Mouse (Mus musculus) lung, embryonic 16.5 days (tissue): ENCODE results near the gene Brpf1. TPM values are rescaled to one million over a fixed set of nuclear protein-coding genes. Genes with fewer than 3 reads are reported as not detected.

ENCODE experiments used
- ATAC-seq: fragments of 200-750 bp; cut with Nextera tagmentation; 2 replicates; pipeline ENCODE4 v1.8.0; 2017; ENCODE audit warnings: low read depth, mild to moderate bottlenecking, moderate library complexity
- H3K27ac ChIP-seq: fragments of 300-500 bp; sonication (generic); 2 replicates; pipeline ENCODE4 v1.5.1; 2014; ENCODE audit warnings: mild to moderate bottlenecking, control low read depth, low read length
- H3K27me3 ChIP-seq: fragments of 300-500 bp; sonication (generic); 2 replicates; pipeline ENCODE4 v1.6.1; 2014; ENCODE audit warnings: low read depth, low read length, mixed read lengths; ENCODE audit not compliant: control insufficient read depth, insufficient read depth
- H3K36me3 ChIP-seq: fragments of 300-500 bp; sonication (generic); 2 replicates; pipeline ENCODE4 v1.6.1; 2014; ENCODE audit warnings: low read length; ENCODE audit not compliant: control insufficient read depth, insufficient read depth
- H3K4me1 ChIP-seq: fragments of 300-500 bp; sonication (generic); replicated peaks from 2 replicates; pipeline ENCODE4 v1.6.1; 2014; ENCODE audit warnings: low read length, mixed read lengths; ENCODE audit not compliant: control insufficient read depth, insufficient read depth
- H3K4me2 ChIP-seq: fragments of 300-500 bp; sonication (generic); 2 replicates; pipeline ENCODE4 v1.6.1; 2014; ENCODE audit warnings: low read depth, low read length, control low read depth
- H3K4me3 ChIP-seq: fragments of 300-500 bp; sonication (generic); 2 replicates; pipeline ENCODE4 v1.5.1; 2014; ENCODE audit warnings: mild to moderate bottlenecking, low read length, control low read depth
- H3K9ac ChIP-seq: fragments of 300-500 bp; sonication (generic); 2 replicates; pipeline ENCODE4 v1.6.1; 2014; ENCODE audit warnings: low read length, control low read depth
- H3K9me3 ChIP-seq: fragments of 300-500 bp; sonication (generic); 2 replicates; pipeline ENCODE4 v1.6.1; 2016; ENCODE audit warnings: low read length; ENCODE audit not compliant: control insufficient read depth
- WGBS: fragments of 180-500 bp; shearing (Covaris S2); extraction: QIAGEN DNeasy Blood & Tissue Kit; methylation state at CpG from one replicate; pipeline ENCODE4 v1.1.7; 2014; 5-methylcytosine and 5-hydroxymethylcytosine counted together
- polyA plus RNA-seq: library from polyadenylated mRNA; unstranded; fragments of >200 nt; fragmentation: Nextera tagmentation; extraction: Ambion mirVana; gene quantifications from 2 replicates; pipeline ENCODE4 v1.2.1, GENCODE M21; 2015

The Brpf1 gene
- polyA plus RNA-seq, 1 experiment from 2014 or later, result 19.1 TPM

DNA sequence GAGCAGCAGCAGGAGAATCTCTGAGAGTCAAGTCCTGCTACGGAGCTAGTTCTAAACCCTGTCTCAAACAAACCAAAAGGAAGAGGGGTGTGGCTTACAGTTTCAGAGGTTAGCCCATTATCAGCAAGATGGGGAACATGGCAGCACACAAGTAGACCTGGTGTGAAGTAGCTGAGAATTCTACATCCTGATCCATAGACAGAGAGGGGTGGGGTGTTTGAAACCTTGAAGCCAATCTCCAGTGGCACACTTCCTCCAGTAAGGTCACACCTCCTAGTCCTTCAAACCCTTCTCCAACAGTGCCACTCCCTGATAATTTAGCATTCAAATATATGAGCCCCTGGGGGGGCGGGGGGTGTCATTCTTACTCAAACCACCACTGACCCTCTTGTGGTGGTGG is 10.9 kb upstream of the Brpf1 start:
- Histone ChIP-seq H3K27me3 (no peaks in the 10 kb centered on the region), H3K9ac (no peak overlapping the region), H3K9me3 (no peaks in the 10 kb centered on the region), H3K4me2 (no peak overlapping the region), H3K36me3 (no peaks in the 10 kb centered on the region), H3K4me3 (no peak overlapping the region), H3K4me1 (no peaks in the 10 kb centered on the region), H3K27ac (no peak overlapping the region)
- ATAC-seq, result no peak
- 56% methylated on average over 2 of the region's 2 CpGs for WGBS

DNA sequence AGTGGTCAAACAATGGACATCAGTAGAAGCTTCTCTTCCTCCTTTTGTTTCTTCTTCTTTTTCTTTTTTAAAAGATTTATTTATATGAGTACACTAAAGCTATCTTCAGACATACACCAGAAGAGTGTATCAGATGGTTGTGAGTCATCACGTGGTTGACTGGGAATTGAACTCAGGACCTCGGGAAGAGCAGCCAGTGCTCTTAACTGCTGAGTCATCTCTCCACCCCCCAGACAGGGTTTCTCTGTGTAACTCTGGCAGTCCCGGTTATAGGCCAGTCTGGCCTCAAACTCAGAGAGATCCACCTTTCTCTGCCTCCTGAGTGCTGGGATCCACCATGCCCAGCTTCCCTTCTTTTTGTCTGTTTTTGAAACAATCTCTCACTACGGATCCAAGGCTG is 10.3 kb upstream of the Brpf1 start:
- no peaks in the 10 kb centered on the region for H3K9me3 ChIP-seq
- WGBS, result 58% methylated on average over 4 of the region's 4 CpGs
- H3K27ac ChIP-seq, result no peak overlapping the region
- no peak overlapping the region for H3K9ac ChIP-seq
- no peak overlapping the region for H3K4me3 ChIP-seq
- no peak overlapping the region for H3K4me2 ChIP-seq
- no peaks in the 10 kb centered on the region for H3K36me3 ChIP-seq
- no peaks in the 10 kb centered on the region for H3K27me3 ChIP-seq
- no peak for ATAC-seq
- no peaks in the 10 kb centered on the region for H3K4me1 ChIP-seq

DNA sequence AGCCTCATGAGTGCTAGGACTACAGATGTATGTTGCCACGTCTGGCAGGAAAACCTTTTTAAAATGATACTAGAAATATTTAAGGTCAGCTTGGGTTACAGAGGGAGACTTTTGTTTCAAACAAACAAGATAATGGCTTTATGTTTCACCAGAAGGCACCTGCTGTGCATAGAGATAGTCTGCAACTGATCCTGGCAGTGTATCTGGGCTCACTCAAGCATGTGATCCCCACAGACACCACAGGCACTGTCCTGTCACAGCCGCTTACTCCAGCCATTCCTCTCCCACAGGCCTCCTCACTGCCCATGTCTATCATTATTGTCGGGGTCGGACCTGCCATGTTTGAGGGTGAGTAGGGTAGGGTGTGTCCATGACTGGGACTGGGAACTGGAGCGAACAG is 5.6 kb upstream of the Brpf1 start:
- ATAC-seq, result no peak
- H3K4me1 ChIP-seq, result peaks cover 4% of the 10 kb centered on the region

DNA sequence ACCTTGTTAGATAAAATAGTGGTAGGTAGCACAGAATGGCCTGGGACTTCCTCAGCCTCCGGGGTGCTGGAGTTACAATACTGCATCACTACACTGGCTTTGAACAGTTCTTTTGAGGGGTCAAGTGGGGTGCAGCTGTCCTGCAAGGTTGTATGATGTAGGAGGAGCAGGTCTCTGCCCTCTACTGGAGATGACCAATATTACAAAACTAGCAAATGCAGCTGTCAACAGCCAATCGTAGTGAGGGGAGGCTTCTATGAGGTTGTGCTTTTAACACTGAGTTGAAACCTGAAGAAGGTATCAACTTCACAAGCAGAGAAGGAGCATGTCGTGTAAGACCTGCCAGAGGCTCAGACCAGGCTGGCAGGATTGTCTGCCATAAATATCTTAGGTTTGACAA is 4.7 kb upstream of the Brpf1 start:
- Histone ChIP-seq H3K4me3 (no peak overlapping the region), H3K27me3 (no peaks in the 10 kb centered on the region), H3K4me2 (no peak overlapping the region), H3K4me1 (peaks cover 4% of the 10 kb centered on the region), H3K9me3 (no peaks in the 10 kb centered on the region), H3K27ac (no peak overlapping the region), H3K9ac (no peak overlapping the region), H3K36me3 (no peaks in the 10 kb centered on the region)
- no peak for ATAC-seq
- WGBS, result 17% methylated on average over 3 of the region's 3 CpGs

More for the DNA sequence above, 5.6 kb upstream of the Brpf1 start:
- H3K4me3 ChIP-seq, result no peak overlapping the region
- H3K9me3 ChIP-seq, result no peaks in the 10 kb centered on the region
- WGBS, result 74% methylated on average over 5 of the region's 5 CpGs
- no peak overlapping the region for H3K4me2 ChIP-seq
- no peak overlapping the region for H3K27ac ChIP-seq
- no peaks in the 10 kb centered on the region for H3K36me3 ChIP-seq
- no peaks in the 10 kb centered on the region for H3K27me3 ChIP-seq
- H3K9ac ChIP-seq, result no peak overlapping the region

DNA sequence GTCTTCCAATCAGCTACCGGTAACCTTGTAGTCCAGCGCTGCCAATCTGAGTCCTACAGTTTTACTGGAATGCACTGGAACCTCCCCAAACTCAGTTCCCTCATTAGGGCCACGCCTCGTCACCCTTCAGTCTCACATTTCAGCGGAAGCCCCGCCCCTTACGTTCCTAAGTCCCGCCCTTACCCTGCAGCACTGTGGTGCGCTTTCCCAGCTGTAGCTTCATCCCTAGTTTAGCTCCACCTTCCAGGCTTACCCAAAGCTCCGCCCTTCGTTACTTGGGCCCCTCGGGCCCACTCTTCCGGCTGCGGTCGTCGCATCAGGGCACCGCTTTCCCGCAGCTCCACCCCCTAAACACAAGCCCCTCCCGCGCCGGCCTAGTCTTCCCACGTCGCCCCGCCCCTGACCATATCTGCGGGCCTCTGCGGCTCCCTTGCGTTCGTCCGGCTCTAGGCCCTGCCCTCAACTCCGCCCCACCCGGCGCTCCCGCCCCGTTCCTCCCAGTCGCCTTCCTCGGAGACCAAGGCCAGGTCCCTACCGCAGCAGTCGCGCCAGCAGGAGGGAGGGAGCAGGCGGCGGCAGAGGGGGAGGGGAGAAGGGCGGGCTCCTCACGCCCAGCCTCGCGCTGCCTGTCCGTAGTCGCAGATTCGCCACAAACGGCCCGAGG is 483 bp upstream of the Brpf1 start:
- Histone ChIP-seq H3K4me3 (peak overlapping the region; percentile 94), H3K27me3 (no peaks in the 10 kb centered on the region), H3K4me2 (peak overlapping the region; percentile 81), H3K9ac (peak overlapping the region; percentile 98), H3K4me1 (peaks cover 14% of the 10 kb centered on the region), H3K27ac (peak overlapping the region; percentile 99), H3K9me3 (no peaks in the 10 kb centered on the region), H3K36me3 (peaks cover 12% of the 10 kb centered on the region)
- 1% methylated on average over 50 of the region's 50 CpGs for WGBS
- ATAC-seq, result peak; percentile 98

DNA sequence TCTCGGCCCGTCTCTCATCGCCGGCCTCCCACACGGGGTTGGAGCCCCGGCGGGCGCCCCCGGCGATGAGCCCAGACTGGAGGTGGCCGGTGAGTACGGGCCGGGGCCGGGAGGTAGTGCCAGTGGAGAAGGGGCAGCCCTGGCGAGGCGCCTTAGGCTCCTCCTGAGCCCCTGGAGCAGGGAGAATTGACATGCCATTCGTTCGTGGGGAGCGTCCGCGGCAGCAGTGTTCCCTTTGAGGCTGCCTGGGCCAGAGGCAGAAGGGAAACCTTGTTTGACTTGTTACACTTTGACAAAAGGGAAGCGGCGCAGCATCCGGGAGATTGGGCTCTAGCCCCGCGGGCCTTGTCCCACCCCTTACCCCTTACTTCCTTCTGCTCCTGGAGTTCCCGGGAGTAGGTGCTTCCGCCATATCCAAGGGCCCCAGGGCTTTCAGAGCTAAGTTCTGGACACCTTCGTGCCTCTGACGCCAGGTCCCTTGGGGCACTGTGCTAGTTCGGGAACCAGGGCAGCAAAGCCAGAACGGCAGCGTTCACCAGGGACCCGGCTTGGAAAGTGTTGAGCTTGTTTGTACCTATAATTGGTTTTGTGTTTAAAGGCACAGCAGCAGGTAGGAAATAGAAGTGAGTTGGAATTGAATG is 664 bp downstream of the Brpf1 start:
- Histone ChIP-seq H3K9ac (peak overlapping the region; percentile 98), H3K36me3 (peaks cover 12% of the 10 kb centered on the region), H3K27me3 (no peaks in the 10 kb centered on the region), H3K4me2 (peak overlapping the region; percentile 72), H3K4me3 (peak overlapping the region; percentile 94), H3K4me1 (peaks cover 14% of the 10 kb centered on the region), H3K27ac (peak overlapping the region; percentile 99), H3K9me3 (no peaks in the 10 kb centered on the region)
- whole genome bisulfite sequencing, result under 1% methylated on average over 26 of the region's 34 CpGs
- ATAC-seq, result no peak

DNA sequence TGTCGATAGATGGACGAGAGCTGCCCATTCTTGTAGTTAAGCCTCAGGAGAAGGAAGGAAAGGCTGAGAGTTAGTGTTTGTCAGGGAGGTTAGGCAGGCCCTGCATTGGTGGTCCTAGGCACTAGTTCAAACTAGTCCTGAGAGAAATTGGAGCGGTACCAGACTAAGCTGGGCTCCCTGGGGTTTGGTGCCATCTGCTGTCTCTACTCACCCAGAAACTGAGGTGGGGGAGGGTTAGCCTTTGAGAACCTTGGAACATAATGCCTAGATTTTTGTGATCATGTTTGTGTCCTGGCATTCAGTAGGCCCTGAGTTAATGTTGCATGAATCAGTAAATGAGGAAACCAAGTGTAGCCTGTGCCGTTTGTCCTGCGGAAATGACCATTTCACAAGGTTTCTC is 1.2 kb downstream of the Brpf1 start:
- Histone ChIP-seq H3K4me3 (peak overlapping the region; percentile 94), H3K4me1 (peaks cover 14% of the 10 kb centered on the region), H3K27me3 (no peaks in the 10 kb centered on the region), H3K4me2 (peak overlapping the region; percentile 72), H3K36me3 (peaks cover 12% of the 10 kb centered on the region), H3K9me3 (no peaks in the 10 kb centered on the region), H3K9ac (peak overlapping the region; percentile 98), H3K27ac (no peak overlapping the region)
- ATAC-seq, result no peak
- 22% methylated on average over 5 of the region's 5 CpGs for WGBS

DNA sequence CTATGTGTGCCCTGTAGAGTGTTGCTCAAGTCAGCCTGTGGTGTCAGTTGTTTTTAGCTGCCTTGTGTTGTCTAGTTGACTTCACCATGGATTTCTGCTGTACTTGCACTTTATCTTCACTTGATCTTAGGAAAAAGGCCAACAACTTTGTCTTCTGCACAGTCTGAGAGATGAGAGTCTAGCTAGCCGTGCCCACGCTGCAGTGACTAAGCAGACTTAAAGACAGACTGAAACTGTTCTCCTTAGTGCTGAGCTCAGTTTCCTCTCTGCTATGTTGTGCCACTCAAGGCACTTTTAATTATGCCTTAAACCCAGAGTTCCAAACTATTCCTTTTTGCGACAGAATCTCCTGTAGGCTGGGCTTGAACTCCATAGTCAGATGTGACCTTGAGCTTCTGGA is 9.0 kb downstream of the Brpf1 start:
- Histone ChIP-seq H3K27me3 (no peaks in the 10 kb centered on the region), H3K36me3 (peaks cover 59% of the 10 kb centered on the region), H3K27ac (no peak overlapping the region), H3K4me1 (no peaks in the 10 kb centered on the region), H3K9me3 (no peaks in the 10 kb centered on the region), H3K4me3 (no peak overlapping the region), H3K9ac (no peak overlapping the region), H3K4me2 (no peak overlapping the region)
- ATAC-seq, result no peak
- 90% methylated on average over 3 of the region's 3 CpGs for WGBS

DNA sequence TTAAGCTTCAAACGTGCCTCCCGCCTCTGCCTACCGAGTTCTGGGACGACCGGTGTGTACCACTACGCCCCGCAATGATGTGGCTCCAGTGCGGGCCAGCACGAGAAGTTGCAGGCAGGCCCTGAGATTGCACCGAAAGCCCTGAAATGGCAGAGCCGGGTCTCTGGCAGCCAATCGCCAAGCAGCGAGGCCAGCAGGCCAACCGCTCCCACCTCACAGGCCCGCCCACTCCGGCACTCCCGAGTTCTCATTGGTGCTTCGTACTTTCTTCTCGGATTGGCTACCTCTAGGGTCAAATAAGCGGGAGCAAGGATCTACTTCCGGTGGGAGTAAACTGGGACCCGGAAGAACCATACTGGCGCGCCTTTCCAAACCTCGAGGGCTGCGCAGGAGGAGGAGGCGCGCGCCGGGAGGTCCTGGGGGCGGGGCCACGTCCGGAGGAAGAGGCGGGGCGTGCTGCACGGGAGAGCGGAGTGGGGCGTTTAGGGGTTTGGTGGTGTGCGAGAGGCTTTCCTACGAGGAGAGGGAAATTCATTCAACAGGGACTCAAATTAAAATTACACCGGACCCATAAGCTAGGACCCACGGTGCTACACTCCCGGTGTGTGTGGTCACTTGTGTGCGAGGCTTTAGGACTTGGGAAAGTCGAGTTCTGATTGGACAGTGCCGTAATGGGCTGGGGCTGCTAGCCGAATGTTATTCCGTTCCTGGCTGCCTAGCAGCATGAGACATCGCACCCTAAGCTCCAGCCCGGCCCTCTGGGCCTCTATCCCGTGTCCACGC is 19.8 kb downstream of the Brpf1 start, which contains the start of gene Ogg1:
Ogg1 (plus strand) TSS at position 440 of the 783 bp plus-strand sequence.
- Histone ChIP-seq H3K4me1 (peaks cover 4% of the 10 kb centered on the region), H3K27me3 (no peaks in the 10 kb centered on the region), H3K4me3 (peak within 1 kb of the TSS; percentile 68), H3K9ac (peak within 1 kb of the TSS; percentile 73), H3K4me2 (peak within 1 kb of the TSS; percentile 91), H3K36me3 (peaks cover 31% of the 10 kb centered on the region), H3K9me3 (no peaks in the 10 kb centered on the region), H3K27ac (peak within 1 kb of the TSS; percentile 85)
- ATAC-seq, result peak; percentile 98
- WGBS, result under 1% methylated on average over 52 of the region's 52 CpGs
